Mouse (Mus musculus): ENCODE measurements around the gene Pltp. TPM values are rescaled to one million over a fixed set of nuclear protein-coding genes. Genes with fewer than 3 reads are reported as not detected.
"Not testable (repeated sequence)": the region's sequence is repeated elsewhere in the genome, so short reads cannot be mapped to it uniquely, and the experiment has no call there.

Pltp gene
- polyA plus RNA-seq, 1 experiment from 2014 or later, result 24.9 TPM

GRCm38 (mm10) chr2:164805332-164805718 lies 52.2 kb downstream of the Pltp start:
- Histone ChIP-seq H3K4me3 (peak overlapping the region; percentile 89), H3K27me3 (ENCODE audit: low read depth, poor library complexity, severe bottlenecking) (no peaks in the 10 kb centered on the region), H3K27ac (peak overlapping the region; percentile 91), H3K9me3 (replicated peaks) (no peaks in the 10 kb centered on the region), H3K4me1 (peaks cover 20% of the 10 kb centered on the region), H3K36me3 (peaks cover 40% of the 10 kb centered on the region)
- DNase-seq (ENCODE audit: low spot score), result no peak
- WGBS, result 2% methylated on average over 21 of the region's 21 CpGs

DNA sequence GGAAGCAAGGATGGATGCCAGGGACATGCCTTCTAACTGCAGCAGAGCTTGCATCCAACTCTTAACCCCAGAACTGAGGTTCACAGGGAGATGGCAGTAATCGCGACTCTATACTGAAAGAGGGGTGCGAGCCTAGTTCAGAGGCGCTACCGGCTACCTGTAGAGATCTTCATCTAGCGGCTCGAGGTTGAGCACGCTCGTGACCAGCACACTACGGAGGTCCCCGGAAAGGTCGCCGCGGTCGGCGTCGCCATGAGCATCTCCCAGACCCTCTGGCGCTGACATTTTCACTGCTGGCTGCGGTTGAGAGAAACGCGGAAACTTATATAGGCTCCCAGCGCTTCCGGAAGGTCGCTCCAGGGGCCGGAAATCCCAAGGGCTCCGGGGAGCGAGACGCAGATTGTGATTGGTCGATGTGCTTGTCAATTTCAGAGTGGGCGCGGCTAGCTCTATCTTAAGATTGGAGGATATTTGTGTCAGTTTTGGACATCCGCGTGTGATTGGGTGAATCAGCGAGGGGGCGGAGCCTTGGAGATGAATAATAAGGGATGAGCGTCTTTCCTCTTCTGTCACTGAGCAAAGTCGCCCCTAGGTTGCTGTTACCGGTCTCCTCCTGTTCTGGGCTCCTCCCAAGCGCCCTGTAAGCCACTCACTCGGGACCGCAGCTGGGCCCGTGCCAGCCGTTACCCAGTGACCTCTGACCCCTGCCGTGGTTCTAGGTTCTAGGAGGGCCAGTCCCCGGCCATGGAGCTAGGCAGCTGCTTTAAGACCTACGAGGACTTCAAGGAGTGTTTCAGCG lies 52.8 kb downstream of the Pltp start, which contains the start of the genes Acot8 and Zswim3:
Gene Acot8 (minus strand): TSS at position 350 of the 799 bp plus-strand sequence.
Gene Zswim3 (plus strand): TSS at position 566 of the 799 bp plus-strand sequence.
- Histone ChIP-seq H3K4me3 (peak within 1 kb of the TSS; percentile 89), H3K36me3 (peaks cover 46% of the 10 kb centered on the region), H3K9me3 (replicated peaks) (no peaks in the 10 kb centered on the region), H3K27ac (peak within 1 kb of the TSS; percentile 91), H3K4me1 (peaks cover 20% of the 10 kb centered on the region), H3K27me3 (ENCODE audit: low read depth, poor library complexity, severe bottlenecking) (no peaks in the 10 kb centered on the region)
- under 1% methylated on average over 47 of the region's 47 CpGs for WGBS
- peak; percentile 94 for DNase-seq (ENCODE audit: low spot score)

GRCm38 (mm10) chr2:164803921-164804313 lies 53.6 kb downstream of the Pltp start:
- Histone ChIP-seq H3K27ac (peak overlapping the region; percentile 91; the same call in 1 of the 2 replicates), H3K4me3 (peak overlapping the region; percentile 89), H3K9me3 (replicated peaks) (no peaks in the 10 kb centered on the region), H3K27me3 (ENCODE audit: low read depth, poor library complexity, severe bottlenecking) (no peaks in the 10 kb centered on the region), H3K36me3 (peaks cover 46% of the 10 kb centered on the region), H3K4me1 (peaks cover 20% of the 10 kb centered on the region)
- 55% methylated on average over 1 of the region's 1 CpGs for WGBS
- no peak for DNase-seq (ENCODE audit: low spot score)

- H3K4me3 ChIP-seq, result peak overlapping the region; percentile 89
- no peaks in the 10 kb centered on the region for H3K27me3 ChIP-seq (ENCODE audit: low read depth, poor library complexity, severe bottlenecking)
- WGBS, result 93% methylated on average over 16 of the region's 16 CpGs
- no peaks in the 10 kb centered on the region for H3K9me3 ChIP-seq (replicated peaks)
- peaks cover 45% of the 10 kb centered on the region for H3K36me3 ChIP-seq
- DNase-seq (ENCODE audit: low spot score), result no peak
- H3K27ac ChIP-seq, result no peak overlapping the region
- peaks cover 20% of the 10 kb centered on the region for H3K4me1 ChIP-seq
Measured at GRCm38 (mm10) chr2:164803201-164803920, 54.1 kb downstream of the Pltp start.

GRCm38 (mm10) chr2:164800252-164801004 lies 57.1 kb downstream of the Pltp start:
- DNase-seq (ENCODE audit: low spot score), result no peak
- Histone ChIP-seq H3K36me3 (peaks cover 72% of the 10 kb centered on the region), H3K27ac (no peak overlapping the region), H3K9me3 (replicated peaks) (no peaks in the 10 kb centered on the region), H3K27me3 (ENCODE audit: low read depth, poor library complexity, severe bottlenecking) (no peaks in the 10 kb centered on the region), H3K4me3 (no peak overlapping the region), H3K4me1 (peaks cover 17% of the 10 kb centered on the region)
- 94% methylated on average over 13 of the region's 13 CpGs for WGBS

GRCm38 (mm10) chr2:164798554-164798953 lies 59.0 kb downstream of the Pltp start:
- H3K27ac ChIP-seq; H3K27me3 ChIP-seq (ENCODE audit: low read depth, poor library complexity, severe bottlenecking); H3K9me3 ChIP-seq (replicated peaks); H3K4me1 ChIP-seq; DNase-seq (ENCODE audit: low spot score); H3K4me3 ChIP-seq: not testable (repeated sequence)
- WGBS, result 81% methylated on average over 6 of the region's 6 CpGs
- peaks cover 85% of the 10 kb centered on the region for H3K36me3 ChIP-seq

DNA sequence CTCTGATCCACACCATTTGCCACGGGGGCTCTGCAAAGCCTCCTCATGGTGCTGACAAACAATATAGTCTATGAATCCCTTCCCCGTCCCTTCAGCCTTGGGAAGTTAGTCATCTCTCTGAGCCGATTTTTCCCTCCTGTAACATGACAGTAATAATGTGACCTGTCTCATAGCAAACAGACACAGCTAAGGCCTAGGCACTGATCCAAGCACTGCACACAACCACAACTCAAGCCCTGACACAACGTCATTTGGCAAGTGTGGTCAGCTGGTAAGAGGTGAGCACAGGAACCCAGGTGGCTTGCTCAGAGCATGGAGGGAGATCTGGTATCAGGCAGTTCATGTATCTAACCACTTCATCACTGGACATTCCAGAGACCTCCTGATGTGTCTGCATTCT lies 61.6 kb downstream of the Pltp start:
- no peaks in the 10 kb centered on the region for H3K27me3 ChIP-seq (ENCODE audit: low read depth, poor library complexity, severe bottlenecking)
- no peaks in the 10 kb centered on the region for H3K9me3 ChIP-seq (replicated peaks)
- WGBS, result 89% methylated on average over 4 of the region's 4 CpGs
- no peak for DNase-seq (ENCODE audit: low spot score)
- no peak overlapping the region for H3K4me3 ChIP-seq
- no peaks in the 10 kb centered on the region for H3K4me1 ChIP-seq
- H3K36me3 ChIP-seq, result peaks cover 91% of the 10 kb centered on the region
- no peak overlapping the region for H3K27ac ChIP-seq

GRCm38 (mm10) chr2:164794293-164794692 lies 63.2 kb downstream of the Pltp start:
- H3K36me3 ChIP-seq, result peaks cover 90% of the 10 kb centered on the region
- no peak overlapping the region for H3K27ac ChIP-seq
- 44% methylated on average over 5 of the region's 5 CpGs for WGBS
- no peaks in the 10 kb centered on the region for H3K27me3 ChIP-seq (ENCODE audit: low read depth, poor library complexity, severe bottlenecking)
- H3K9me3 ChIP-seq (replicated peaks), result no peaks in the 10 kb centered on the region
- no peak overlapping the region for H3K4me3 ChIP-seq
- DNase-seq (ENCODE audit: low spot score), result peak; percentile 73
- no peaks in the 10 kb centered on the region for H3K4me1 ChIP-seq

GRCm38 (mm10) chr2:164793772-164794171 lies 63.7 kb downstream of the Pltp start:
- H3K27me3 ChIP-seq (ENCODE audit: low read depth, poor library complexity, severe bottlenecking), result no peaks in the 10 kb centered on the region
- DNase-seq (ENCODE audit: low spot score), result no peak
- H3K36me3 ChIP-seq, result peaks cover 89% of the 10 kb centered on the region
- H3K27ac ChIP-seq, result no peak overlapping the region
- 94% methylated on average over 2 of the region's 2 CpGs for WGBS
- no peaks in the 10 kb centered on the region for H3K9me3 ChIP-seq (replicated peaks)
- no peak overlapping the region for H3K4me3 ChIP-seq
- H3K4me1 ChIP-seq, result peaks cover under 1% of the 10 kb centered on the region; the same call in 1 of the 2 replicates

DNA sequence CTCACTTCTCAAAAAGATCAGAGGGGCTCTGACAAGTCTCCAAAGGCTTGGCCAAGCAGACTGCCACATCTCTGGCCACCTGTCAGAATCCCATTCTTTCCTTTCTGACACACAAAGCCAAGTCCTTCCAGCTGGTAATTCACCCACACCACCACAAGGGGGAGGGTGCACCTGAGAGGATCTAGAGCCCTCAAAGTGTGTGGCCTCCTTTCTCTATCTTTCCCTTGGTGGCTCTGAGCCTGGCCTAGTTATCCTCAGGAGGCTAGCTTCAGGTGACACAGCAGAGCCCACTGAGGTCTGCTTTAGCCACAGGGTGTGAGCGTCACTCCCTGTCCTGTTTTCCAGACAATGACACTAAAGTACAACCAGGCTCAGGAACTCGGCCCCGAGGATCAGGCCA lies 64.3 kb downstream of the Pltp start:
- H3K27ac ChIP-seq, result no peak overlapping the region
- DNase-seq (ENCODE audit: low spot score), result peak; percentile 57
- H3K36me3 ChIP-seq, result peaks cover 88% of the 10 kb centered on the region
- no peak overlapping the region for H3K4me3 ChIP-seq
- peaks cover 2% of the 10 kb centered on the region; the same call in 1 of the 2 replicates for H3K4me1 ChIP-seq
- no peaks in the 10 kb centered on the region for H3K27me3 ChIP-seq (ENCODE audit: low read depth, poor library complexity, severe bottlenecking)
- WGBS, result 90% methylated on average over 3 of the region's 3 CpGs
- H3K9me3 ChIP-seq (replicated peaks), result no peaks in the 10 kb centered on the region

- H3K4me1 ChIP-seq, result peaks cover 2% of the 10 kb centered on the region; the same call in 1 of the 2 replicates
- H3K9me3 ChIP-seq (replicated peaks), result no peaks in the 10 kb centered on the region
- H3K27ac ChIP-seq, result no peak overlapping the region
- no peak for DNase-seq (ENCODE audit: low spot score)
- no peaks in the 10 kb centered on the region for H3K27me3 ChIP-seq (ENCODE audit: low read depth, poor library complexity, severe bottlenecking)
- peaks cover 82% of the 10 kb centered on the region for H3K36me3 ChIP-seq
- 92% methylated on average over 12 of the region's 12 CpGs for WGBS
- no peak overlapping the region for H3K4me3 ChIP-seq
Measured at GRCm38 (mm10) chr2:164792400-164793190, 64.9 kb downstream of the Pltp start.

GRCm38 (mm10) chr2:164791841-164792261 lies 65.7 kb downstream of the Pltp start:
- DNase-seq (ENCODE audit: low spot score), result no peak
- H3K27ac ChIP-seq, result no peak overlapping the region
- H3K36me3 ChIP-seq, result peaks cover 76% of the 10 kb centered on the region
- H3K4me1 ChIP-seq, result peaks cover 2% of the 10 kb centered on the region; the same call in 1 of the 2 replicates
- no peaks in the 10 kb centered on the region for H3K9me3 ChIP-seq (replicated peaks)
- no peaks in the 10 kb centered on the region for H3K27me3 ChIP-seq (ENCODE audit: low read depth, poor library complexity, severe bottlenecking)
- no peak overlapping the region for H3K4me3 ChIP-seq
- WGBS, result 93% methylated on average over 18 of the region's 18 CpGs
